Mouse (Mus musculus) lung, adult 2 months (tissue): ENCODE results near the gene Treml2. TPM values are rescaled to one million over a fixed set of nuclear protein-coding genes. Genes with fewer than 3 reads are reported as not detected.
"Not testable (repeated sequence)": the region's sequence is repeated elsewhere in the genome, so short reads cannot be mapped to it uniquely, and the experiment has no call there.

Experiments used
- DNase-seq: peaks from one replicate; pipeline ENCODE4 v3.0.0; 2022
- H3K4me1 ChIP-seq: fragments of 200-500 bp; 2 replicates; pipeline ENCODE4 v1.6.1; 2011; ENCODE audit warnings: low read length; ENCODE audit not compliant: control insufficient read depth, insufficient read depth
- H3K4me3 ChIP-seq: fragments of 200-500 bp; replicated peaks from 2 replicates; pipeline ENCODE3; 2011; ENCODE audit warnings: low read depth, mild to moderate bottlenecking, control low read depth, low read length; ENCODE audit errors: extremely low read depth
- CTCF ChIP-seq: fragments of 200-500 bp; IDR thresholded peaks from 2 replicates; pipeline ENCODE4 v1.5.1; 2011; ENCODE audit warnings: mild to moderate bottlenecking, low read length, control low read depth; ENCODE audit not compliant: insufficient read depth
- POLR2A ChIP-seq: fragments of 200-500 bp; IDR thresholded peaks from 2 replicates; pipeline ENCODE4 v1.6.1; 2011; ENCODE audit warnings: low read depth, mild to moderate bottlenecking, control low read depth, low read length, borderline replicate concordance; ENCODE audit errors: extremely low read depth
- WGBS: fragments of 180-500 bp; shearing (Covaris S2); methylation state at CpG from one replicate; pipeline ENCODE4 v1.1.7; 2018; 5-methylcytosine and 5-hydroxymethylcytosine counted together
- polyA plus RNA-seq: library from polyadenylated mRNA; depleted of rRNA; stranded (reverse); fragments of >200 nt; gene quantifications from 2 replicates; pipeline ENCODE4 v1.2.3, GENCODE M21; 2012; rRNA removed

Treml2 gene
- polyA plus RNA-seq, 1 experiment: 6.0 TPM

DNA sequence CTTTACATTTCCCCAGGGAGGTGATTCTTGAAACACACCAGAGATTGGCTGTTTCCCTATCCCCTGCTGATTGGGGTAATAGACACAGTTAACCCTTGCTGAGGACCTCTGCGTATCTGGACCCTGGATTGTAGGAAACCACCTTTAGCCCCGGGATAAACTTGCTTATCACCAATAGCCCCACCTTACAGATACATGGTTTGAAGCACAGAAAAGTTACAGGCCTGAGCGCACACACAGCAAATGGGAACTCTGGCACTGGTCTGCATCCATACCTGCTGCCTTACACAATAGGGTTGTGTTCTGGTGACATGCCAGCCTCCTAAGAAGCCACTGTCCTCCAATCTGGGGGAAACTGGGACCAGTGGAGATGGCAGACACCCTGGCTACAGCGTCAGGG, 46.5 kb downstream of the Treml2 start:
- no peak for DNase-seq
- H3K4me3 ChIP-seq: no peak overlapping the region
- TF ChIP-seq POLR2A: no peak
- TF ChIP-seq CTCF: no peak
- WGBS: 77% methylated on average over 4 of the region's 4 CpGs
- no peaks in the 10 kb centered on the region for H3K4me1 ChIP-seq

DNA sequence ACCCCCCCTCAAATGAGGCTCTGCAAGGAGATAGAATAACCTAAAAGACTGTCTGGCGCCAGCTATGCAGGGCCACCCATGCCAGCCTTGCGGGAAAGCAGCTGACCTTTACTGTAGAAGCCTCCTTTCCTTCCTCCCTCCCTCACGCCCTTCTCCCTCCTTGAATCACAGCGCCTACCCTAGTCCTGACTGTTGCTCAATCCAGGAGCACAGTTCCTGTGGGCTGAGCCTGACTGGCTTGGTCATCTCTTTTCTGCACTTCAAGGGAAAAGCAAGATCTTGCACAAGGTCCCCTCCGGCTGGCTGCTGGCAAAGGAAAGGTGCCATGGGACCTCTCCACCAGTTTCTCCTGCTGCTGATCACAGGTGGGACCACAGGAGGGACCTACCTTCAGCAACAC, 46.9 kb downstream of the Treml2 start, which contains the start of gene Trem2:
Gene Trem2, plus strand, starts transcription at position 171 of the 400 bp plus-strand sequence.
- DNase-seq: peak; percentile 11
- no peaks in the 10 kb centered on the region for H3K4me1 ChIP-seq
- no peak within 1 kb of the TSS for H3K4me3 ChIP-seq
- TF ChIP-seq CTCF (no peak), POLR2A (no peak)
- 44% methylated on average over 5 of the region's 5 CpGs for WGBS

DNA sequence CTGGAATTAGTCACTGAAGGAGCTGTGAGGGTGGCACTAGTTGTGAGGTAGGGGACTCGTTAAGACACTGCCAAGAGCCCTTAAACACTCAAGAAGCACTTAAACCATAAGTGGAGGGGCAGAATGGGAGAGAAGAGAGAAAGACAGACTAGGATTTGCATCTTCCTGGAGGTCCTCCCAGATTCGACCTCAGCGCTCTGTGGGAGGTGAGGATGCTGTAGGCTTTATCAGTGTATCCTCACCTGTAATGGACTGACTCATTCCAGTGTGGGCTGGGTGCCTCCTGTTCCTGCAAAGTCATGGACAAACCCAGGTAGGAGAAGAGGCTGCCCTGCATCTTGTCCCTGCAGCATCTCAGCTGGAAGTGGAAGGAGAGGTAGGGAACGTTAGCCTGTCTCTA, 47.5 kb downstream of the Treml2 start:
- 57% methylated on average over 4 of the region's 4 CpGs for WGBS
- no peak for TF ChIP-seq CTCF
- TF ChIP-seq POLR2A: no peak

DNA sequence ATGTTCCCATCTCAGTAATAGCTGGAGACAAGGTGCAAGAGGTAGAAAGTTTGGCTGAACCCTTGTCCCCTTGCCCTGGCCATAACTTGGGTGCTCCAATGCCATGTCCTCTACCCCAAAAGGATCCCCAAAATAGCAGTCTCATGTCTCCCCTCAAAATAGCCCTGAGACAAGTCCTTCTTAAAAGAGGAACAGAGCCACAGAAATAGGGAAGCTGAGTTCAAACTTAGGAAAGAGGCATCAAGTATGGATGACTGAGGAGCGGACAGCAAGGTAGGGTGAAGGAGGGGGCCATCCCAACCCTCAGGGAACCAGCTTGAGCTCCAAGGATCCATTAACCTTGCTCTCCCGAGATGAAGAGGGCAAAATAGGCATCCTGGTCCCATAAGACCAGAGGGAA, 48.0 kb downstream of the Treml2 start:
- 75% methylated on average over 2 of the region's 2 CpGs for WGBS
- Histone ChIP-seq H3K4me1 (no peaks in the 10 kb centered on the region), H3K4me3 (no peak overlapping the region)
- TF ChIP-seq CTCF: no peak
- TF ChIP-seq POLR2A: no peak
- no peak for DNase-seq

More for the DNA sequence above, 47.5 kb downstream of the Treml2 start:
- H3K4me1 ChIP-seq: no peaks in the 10 kb centered on the region
- no peak overlapping the region for H3K4me3 ChIP-seq
- DNase-seq: no peak

DNA sequence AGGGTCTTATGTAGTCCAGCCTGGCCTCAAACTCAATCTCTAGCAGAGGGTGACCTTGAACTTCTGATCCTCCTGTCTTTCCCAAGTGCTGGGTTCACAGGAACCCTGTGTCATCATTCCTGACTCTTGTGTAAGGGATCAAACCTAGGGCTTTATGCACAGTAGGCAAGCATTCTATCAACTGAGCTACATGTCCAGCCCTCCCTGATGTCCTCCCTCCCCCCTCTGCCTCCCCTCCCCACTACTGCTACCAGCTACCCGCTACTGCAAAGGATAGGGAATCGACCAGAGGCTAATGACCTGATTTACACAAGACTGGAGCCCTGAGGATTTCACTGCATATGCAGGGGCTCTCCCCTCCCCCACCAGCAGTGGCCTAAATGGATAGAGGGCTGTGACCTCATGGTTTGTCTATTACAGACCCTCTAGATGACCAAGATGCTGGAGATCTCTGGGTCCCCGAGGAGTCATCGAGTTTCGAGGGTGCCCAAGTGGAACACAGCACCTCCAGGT, 51.4 kb downstream of the Treml2 start:
- DNase-seq: no peak
- 81% methylated on average over 5 of the region's 5 CpGs for WGBS
- Histone ChIP-seq H3K4me3 (no peak overlapping the region), H3K4me1 (no peaks in the 10 kb centered on the region)
- no peak for TF ChIP-seq CTCF
- TF ChIP-seq POLR2A: no peak

DNA sequence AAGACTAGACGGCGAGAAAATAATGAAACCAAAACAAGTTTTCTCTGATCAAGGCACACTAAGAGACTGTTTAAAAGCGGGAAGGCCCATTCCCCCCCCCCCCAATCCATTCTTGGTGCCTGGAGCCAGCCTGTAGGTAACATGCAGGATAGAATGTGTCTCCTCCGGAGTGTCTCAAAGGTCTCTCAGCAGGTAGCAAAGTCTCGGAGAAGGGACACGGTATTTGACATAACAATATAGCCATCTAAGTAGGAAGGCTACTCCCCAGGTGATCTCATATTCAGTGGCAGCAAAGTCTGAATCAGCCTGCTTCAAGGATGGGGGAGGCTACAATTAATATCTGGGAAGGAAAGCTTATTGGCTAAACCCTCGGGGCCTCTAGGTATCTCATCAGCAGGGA, 53.7 kb downstream of the Treml2 start:
- not testable (repeated sequence) for H3K4me1 ChIP-seq, DNase-seq, H3K4me3 ChIP-seq
- 78% methylated on average over 7 of the region's 7 CpGs for WGBS

DNA sequence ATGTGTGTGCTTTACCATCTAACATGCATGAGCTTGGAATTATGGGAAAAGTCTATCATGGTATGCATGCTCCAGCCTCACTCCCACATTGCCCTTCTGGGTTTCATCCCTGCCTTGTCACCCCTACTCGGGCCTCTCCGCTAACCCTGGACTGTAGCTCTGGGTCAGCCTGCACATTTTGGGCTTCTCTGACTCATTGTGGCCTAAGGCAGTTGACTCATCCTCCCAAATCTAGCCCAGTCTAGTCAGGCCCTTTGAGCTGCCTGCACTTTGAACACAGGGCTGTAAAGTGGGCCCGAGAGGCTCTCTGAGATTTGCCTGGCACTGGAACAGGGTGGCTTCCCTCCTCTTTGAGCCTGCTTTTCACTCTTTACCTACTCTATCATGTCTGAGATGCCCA, 56.5 kb downstream of the Treml2 start:
- no peak for TF ChIP-seq CTCF
- no peak for TF ChIP-seq POLR2A
- Histone ChIP-seq H3K4me1 (no peaks in the 10 kb centered on the region), H3K4me3 (no peak overlapping the region)
- no peak for DNase-seq
- WGBS: 91% methylated on average over 3 of the region's 3 CpGs

DNA sequence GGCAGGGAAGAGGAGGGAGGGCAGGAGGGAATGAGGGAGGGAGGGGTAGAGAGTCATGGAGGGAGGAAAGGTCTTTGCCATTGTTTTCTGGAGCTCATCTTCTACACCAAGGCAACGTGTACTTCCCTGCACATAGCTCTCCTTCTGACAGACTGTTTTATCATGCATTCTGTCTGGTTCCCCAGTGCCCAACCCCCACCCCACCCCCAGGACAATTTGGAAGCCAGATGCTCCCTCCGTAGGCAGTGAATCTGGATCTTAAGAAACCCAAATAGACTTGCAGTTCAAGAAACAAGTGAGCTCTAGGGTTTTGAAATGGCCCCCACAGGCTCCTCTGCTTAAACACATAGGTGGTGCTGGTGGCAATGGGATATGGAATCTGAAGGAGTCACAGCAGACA, 58.6 kb downstream of the Treml2 start:
- H3K4me1 ChIP-seq: no peaks in the 10 kb centered on the region
- 47% methylated on average over 2 of the region's 2 CpGs for WGBS
- DNase-seq: no peak
- no peak overlapping the region for H3K4me3 ChIP-seq
- TF ChIP-seq POLR2A (no peak), CTCF (no peak)

DNA sequence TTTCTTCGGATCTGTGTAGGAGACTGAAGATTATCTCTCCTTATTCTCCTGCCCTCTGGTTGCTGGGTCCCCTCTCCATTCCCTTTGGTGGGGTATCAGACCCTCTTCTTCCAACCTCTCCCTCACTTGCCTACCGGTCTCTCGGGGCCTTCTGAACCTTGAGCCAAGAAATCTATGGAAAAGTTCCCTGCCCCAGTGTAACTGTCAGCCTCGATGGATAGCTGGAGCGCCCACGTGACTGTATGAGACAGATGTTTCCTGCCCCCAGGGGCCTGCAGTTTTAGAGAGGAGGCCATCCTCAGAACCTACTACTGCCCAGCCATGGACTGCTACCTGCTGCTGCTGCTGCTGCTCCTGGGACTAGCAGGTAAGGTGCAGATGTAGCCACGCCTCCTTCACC, 60.3 kb downstream of the Treml2 start, which contains the start of gene Treml1:
Gene Treml1, plus strand, starts transcription at position 301 of the 400 bp plus-strand sequence.
- no peak for TF ChIP-seq POLR2A
- no peak for TF ChIP-seq CTCF
- 49% methylated on average over 7 of the region's 7 CpGs for WGBS
- no peak for DNase-seq
- no peak within 1 kb of the TSS for H3K4me3 ChIP-seq
- H3K4me1 ChIP-seq: no peaks in the 10 kb centered on the region

DNA sequence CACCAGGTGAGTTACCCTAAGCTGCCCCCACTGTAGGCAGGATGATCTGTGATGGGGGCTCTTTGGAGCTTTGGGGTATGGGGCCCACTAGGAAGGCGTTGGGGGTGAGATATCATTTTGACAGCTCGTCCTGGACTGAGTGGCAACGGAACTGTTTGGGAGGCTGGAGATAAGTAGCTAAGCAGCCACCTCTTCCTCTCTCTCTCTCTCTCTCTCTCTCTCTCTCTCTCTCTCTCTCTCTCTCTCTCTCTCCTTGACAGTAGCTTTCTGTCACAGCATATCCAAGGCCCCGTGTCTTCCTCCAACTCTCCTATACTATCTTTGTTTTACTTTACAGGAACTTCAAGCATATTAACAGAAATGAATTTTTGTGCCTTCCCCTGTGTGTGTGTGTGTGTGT, 61.2 kb downstream of the Treml2 start:
- no peak overlapping the region for H3K4me3 ChIP-seq
- no peak for DNase-seq
- no peaks in the 10 kb centered on the region; the same call in 1 of the 2 replicates for H3K4me1 ChIP-seq
- no peak for TF ChIP-seq POLR2A
- no peak for TF ChIP-seq CTCF
- WGBS: 26% methylated on average over 4 of the region's 4 CpGs

Other genes with a start within 250 kb of the Treml2 start
- gene 1700067P10Rik, start 210.2 kb upstream of the Treml2 start, polyA plus RNA-seq: not detected in 2 replicates
- gene 9830107B12Rik, start 153.2 kb upstream of the Treml2 start, polyA plus RNA-seq: 0.09 and 0.15 TPM in 2 replicates
- 0.55 and 0.71 TPM in 2 replicates for gene A530064D06Rik, start 132.2 kb upstream of the Treml2 start, polyA plus RNA-seq
- 0.68 and 1.2 TPM in 2 replicates for gene Trem1, start 66.7 kb upstream of the Treml2 start, polyA plus RNA-seq
- 0.74 and 1.3 TPM in 2 replicates for gene Trem3, start 51.7 kb upstream of the Treml2 start, polyA plus RNA-seq
- 8.0 and 11.7 TPM in 2 replicates for gene Treml4, start 35.2 kb upstream of the Treml2 start, polyA plus RNA-seq
- 1.0 and 1.8 TPM in 2 replicates for gene B430306N03Rik, start 16.6 kb downstream of the Treml2 start, polyA plus RNA-seq
- gene Trem2, start 46.9 kb downstream of the Treml2 start, polyA plus RNA-seq: 6.9 and 7.8 TPM in 2 replicates
- gene Treml1, start 60.4 kb downstream of the Treml2 start, polyA plus RNA-seq: 3.3 and 6.3 TPM in 2 replicates
- gene Nfya, start 110.4 kb downstream of the Treml2 start, polyA plus RNA-seq: 64.4 and 82.6 TPM in 2 replicates
- 6.7 and 11.9 TPM in 2 replicates for gene Oard1, start 110.5 kb downstream of the Treml2 start, polyA plus RNA-seq
- gene Apobec2, start 133.4 kb downstream of the Treml2 start, polyA plus RNA-seq: 1.7 and 39.9 TPM in 2 replicates
- gene Tspo2, start 152.0 kb downstream of the Treml2 start, polyA plus RNA-seq: 0.24 and 1.3 TPM in 2 replicates
- gene Unc5cl, start 155.4 kb downstream of the Treml2 start, polyA plus RNA-seq: 0.85 and 1.1 TPM in 2 replicates